Mouse (Mus musculus): ENCODE measurements around the gene Cct2.

DNA sequence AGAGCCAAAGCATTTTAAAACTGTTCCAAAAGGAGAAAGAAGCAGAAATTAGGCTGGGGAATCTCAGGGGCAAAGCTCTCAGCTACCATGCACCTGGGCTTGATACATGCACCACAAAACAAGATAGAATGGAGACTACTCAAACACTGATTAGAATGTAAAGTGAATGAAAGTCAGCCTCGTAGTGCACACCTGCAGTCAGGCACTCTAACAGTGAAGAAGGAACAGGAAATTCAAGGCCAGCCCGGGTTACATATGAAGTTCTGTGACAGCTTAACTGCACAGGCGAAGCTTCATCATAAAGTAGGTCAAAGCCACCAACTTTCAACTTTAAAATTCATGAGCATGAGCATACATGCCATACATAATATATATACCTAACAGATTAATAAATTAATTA lies 46.7 kb upstream of the Cct2 start:
- TF ChIP-seq CTCF (IDR thresholded peaks at IDR 0.05; ENCODE audit: low read depth) = no peak
- no peak for TF ChIP-seq EP300 (IDR thresholded peaks at IDR 0.05; ENCODE audit: low read depth)
